ENCODE assay signal across 8 mouse cellular contexts in the genomic region with DNA sequence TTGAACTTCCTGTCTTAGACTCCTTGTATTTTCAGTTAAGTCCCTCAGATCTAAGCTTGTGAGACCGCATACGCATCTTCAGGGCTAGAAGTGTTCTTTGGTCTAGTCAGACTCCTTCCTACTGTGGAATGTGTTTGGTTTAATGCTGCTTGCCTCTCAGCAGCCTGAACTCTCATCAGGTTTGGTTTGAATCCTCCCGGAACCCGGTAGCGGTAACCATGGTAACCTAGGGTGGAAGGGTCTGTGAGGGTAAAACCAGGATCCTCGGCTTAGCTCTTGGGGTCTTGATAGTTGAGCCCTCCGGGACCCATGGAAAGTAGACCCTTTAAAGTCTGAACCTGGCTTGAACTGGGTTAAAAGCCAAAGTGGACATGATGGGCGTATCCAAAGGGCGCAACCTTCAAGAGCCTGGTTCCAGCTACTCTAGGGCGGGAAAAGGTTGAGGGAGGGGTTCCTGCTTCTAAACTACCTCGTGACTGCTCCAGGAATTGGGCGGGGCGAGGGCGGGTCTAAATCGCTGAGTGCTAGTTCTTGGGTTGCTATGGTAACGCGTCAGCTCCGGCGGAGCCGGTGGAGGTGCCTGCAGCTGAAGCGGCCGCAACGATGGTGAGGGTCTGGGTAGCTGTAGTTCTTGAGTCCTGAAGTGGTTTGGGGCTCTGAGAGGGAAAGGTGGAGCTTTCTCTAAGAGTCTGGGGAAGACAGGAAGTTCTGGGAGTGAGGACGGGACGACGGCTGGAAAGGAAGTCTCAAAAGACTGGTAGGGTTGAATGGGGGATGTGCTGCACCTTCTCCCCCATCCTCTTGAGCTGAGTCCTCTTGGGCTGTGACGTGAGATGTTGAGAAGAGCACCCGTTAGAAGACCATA. TPM values are rescaled to one million over a fixed set of nuclear protein-coding genes. Genes with fewer than 3 reads are reported as not detected.
A peak's percentile ranks its signal among the peaks of the same experiment; 100 is the strongest.
DNase-seq lines count a peak whose midpoint lies in the region; ATAC-seq and TF ChIP-seq lines count a peak whose summit lies in the region.

TSS of gene Cfap45 (plus strand) at position 226 of the 865 bp plus-strand sequence.

- intact Hi-C loops in heart, adult 2 months (cut with DNase I): no loop called here

- no peaks in the 10 kb centered on the region for H3K9me3 ChIP-seq in embryonic facial prominence, embryonic 11.5 days (replicated peaks; ENCODE audit: control insufficient read depth, low read length)
- no peaks in the 10 kb centered on the region for H3K9me3 ChIP-seq in limb, embryonic 10.5 days (replicated peaks)
- H3K9me3 ChIP-seq in midbrain, embryonic 10.5 days (replicated peaks): peaks cover 9% of the 10 kb centered on the region; the same call in 1 of the 2 replicates

- DNase-seq in adrenal gland, adult 18-20 months (ENCODE audit: low spot score in 2 of 2): peak; percentile 42 to 47
- peak; percentile 97 for DNase-seq in embryonic facial prominence, embryonic 11.5 days (ENCODE audit: low spot score)
- peak; percentile 79 to 88 for DNase-seq in heart, adult 2 months
- DNase-seq in kidney, adult 11 months: peak; percentile 90
- peak; percentile 93 for DNase-seq in limb, embryonic 10.5 days (ENCODE audit: low spot score)
- DNase-seq in midbrain, embryonic 10.5 days (ENCODE audit: low spot score): peak; percentile 94
- no peak for DNase-seq in cerebellum, adult 18-20 months

- H3K27ac ChIP-seq in embryonic facial prominence, embryonic 11.5 days (replicated peaks; ENCODE audit: low read depth, low read length): no peak within 1 kb of the TSS
- peak within 1 kb of the TSS; percentile 81 for H3K27ac ChIP-seq in heart, adult 2 months
- peak within 1 kb of the TSS; percentile 80 for H3K27ac ChIP-seq in limb, embryonic 10.5 days
- H3K27ac ChIP-seq in midbrain, embryonic 10.5 days (replicated peaks): peak within 1 kb of the TSS; percentile 81
- no peak within 1 kb of the TSS for H3K27ac ChIP-seq in small intestine, adult 2 months (ENCODE audit: insufficient read depth, low read depth, low read length)

- no peak within 1 kb of the TSS for H3K9ac ChIP-seq in embryonic facial prominence, embryonic 11.5 days (replicated peaks; ENCODE audit: low read length)
- H3K9ac ChIP-seq in heart, adult 2 months (ENCODE audit: low read depth, low read length): peak within 1 kb of the TSS; percentile 53

- H3K4me2 ChIP-seq in embryonic facial prominence, embryonic 11.5 days (ENCODE audit: low read depth, low read length): peak within 1 kb of the TSS; percentile 44

- no peaks in the 10 kb centered on the region; the same call in 1 of the 2 replicates for H3K4me1 ChIP-seq in embryonic facial prominence, embryonic 11.5 days (ENCODE audit: control insufficient read depth, insufficient read depth, low read length)
- peaks cover 19% of the 10 kb centered on the region for H3K4me1 ChIP-seq in heart, adult 2 months (ENCODE audit: control insufficient read depth, insufficient read depth, low read length)
- H3K4me1 ChIP-seq in limb, embryonic 10.5 days: peaks cover 31% of the 10 kb centered on the region
- peaks cover 32% of the 10 kb centered on the region for H3K4me1 ChIP-seq in midbrain, embryonic 10.5 days
- peaks cover 9% of the 10 kb centered on the region; the same call in 1 of the 2 replicates for H3K4me1 ChIP-seq in small intestine, adult 2 months (ENCODE audit: control insufficient read depth, insufficient read depth, insufficient read length, low read length)

- 4% methylated on average over 28 of the region's 28 CpGs for WGBS in embryonic facial prominence, embryonic 11.5 days
- 9% methylated on average over 28 of the region's 28 CpGs for WGBS in heart, adult 2 months
- WGBS in limb, embryonic 10.5 days: 4% methylated on average over 28 of the region's 28 CpGs
- 2% methylated on average over 28 of the region's 28 CpGs for WGBS in midbrain, embryonic 10.5 days
- 9% methylated on average over 28 of the region's 28 CpGs for WGBS in small intestine, adult 2 months

- no peak for TF ChIP-seq CTCF in heart, adult 2 months (IDR thresholded peaks at IDR 0.05)
- no peak for TF ChIP-seq CTCF in small intestine, adult 2 months (IDR thresholded peaks at IDR 0.05; ENCODE audit: extremely low read depth, insufficient read length, insufficient replicate concordance, low read depth, low read length)

- H3K79me2 ChIP-seq in heart, adult 2 months (replicated peaks; ENCODE audit: control insufficient read depth, insufficient read depth, low read length): no peaks in the 10 kb centered on the region

- H3K4me3 ChIP-seq in embryonic facial prominence, embryonic 11.5 days (ENCODE audit: low read depth, low read length): peak within 1 kb of the TSS; percentile 15
- peak within 1 kb of the TSS; percentile 46 for H3K4me3 ChIP-seq in heart, adult 2 months
- peak within 1 kb of the TSS; percentile 46 for H3K4me3 ChIP-seq in limb, embryonic 10.5 days
- H3K4me3 ChIP-seq in midbrain, embryonic 10.5 days: peak within 1 kb of the TSS; percentile 47
- H3K4me3 ChIP-seq in small intestine, adult 2 months (ENCODE audit: low read depth, low read length): peak within 1 kb of the TSS; percentile 52

- no peaks in the 10 kb centered on the region for H3K36me3 ChIP-seq in embryonic facial prominence, embryonic 11.5 days (replicated peaks; ENCODE audit: control insufficient read depth, insufficient read depth, low read depth, low read length)
- H3K36me3 ChIP-seq in heart, adult 2 months (ENCODE audit: control insufficient read depth, insufficient read depth, low read length): peaks cover 2% of the 10 kb centered on the region; the same call in 1 of the 2 replicates
- H3K36me3 ChIP-seq in limb, embryonic 10.5 days: no peaks in the 10 kb centered on the region
- H3K36me3 ChIP-seq in midbrain, embryonic 10.5 days: no peaks in the 10 kb centered on the region
- H3K36me3 ChIP-seq in small intestine, adult 2 months (ENCODE audit: control insufficient read depth, insufficient read depth, low read length): no peaks in the 10 kb centered on the region

- peak; percentile 48; the same call in 1 of the 2 replicates for TF ChIP-seq EP300 in heart, adult 2 months (IDR thresholded peaks at IDR 0.05; ENCODE audit: insufficient read depth, low read depth, low read length)

- peak; percentile 81 for ATAC-seq in embryonic facial prominence, embryonic 11.5 days (replicated peaks; ENCODE audit: insufficient number of reproducible peaks, low FRiP score, low TSS enrichment, low read depth)

- no peaks in the 10 kb centered on the region for H3K27me3 ChIP-seq in embryonic facial prominence, embryonic 11.5 days (ENCODE audit: control insufficient read depth, insufficient read depth, low read length)
- no peaks in the 10 kb centered on the region; the same call in 1 of the 2 replicates for H3K27me3 ChIP-seq in heart, adult 2 months (ENCODE audit: control insufficient read depth, insufficient read depth, low read length)
- peaks cover 13% of the 10 kb centered on the region; the same call in 1 of the 2 replicates for H3K27me3 ChIP-seq in limb, embryonic 10.5 days (ENCODE audit: low read depth, poor library complexity, severe bottlenecking)
- H3K27me3 ChIP-seq in midbrain, embryonic 10.5 days (ENCODE audit: low read depth, poor library complexity, severe bottlenecking): peaks cover 37% of the 10 kb centered on the region
- no peaks in the 10 kb centered on the region for H3K27me3 ChIP-seq in small intestine, adult 2 months (ENCODE audit: control insufficient read depth, insufficient read depth, low read length)

- peak; percentile 63 for TF ChIP-seq POLR2A in heart, adult 2 months (IDR thresholded peaks at IDR 0.05; ENCODE audit: insufficient read depth, low read depth, low read length)
- no peak for TF ChIP-seq POLR2A in small intestine, adult 2 months (IDR thresholded peaks at IDR 0.05; ENCODE audit: low read depth, low read length)

RNA-seq across cellular contexts. Expression of gene Cfap45, which starts in this region (rescaled TPM):
- total RNA-seq in adrenal gland, adult 18-20 months (2021): under 1 TPM; 0.35 to 0.40 TPM
- 0.47 and 0.65 TPM in 2 replicates for polyA plus RNA-seq in embryonic facial prominence, embryonic 11.5 days (2014; fragmentation: Nextera tagmentation; extraction: Ambion mirVana)
- under 1 TPM; 0.39 to 0.52 TPM for total RNA-seq in heart, adult 2 months (2021)
- polyA plus RNA-seq in heart, adult 2 months (2012; rRNA removed): 0.26 and 0.53 TPM in 2 replicates
- 0.67 and 1.0 TPM in 2 replicates for polyA plus RNA-seq in limb, embryonic 10.5 days (2016; fragmentation: Nextera tagmentation; extraction: Ambion mirVana)
- 1.0 and 1.7 TPM in 2 replicates for polyA plus RNA-seq in midbrain, embryonic 10.5 days (2016; fragmentation: Nextera tagmentation; extraction: Ambion mirVana)
- 0.29 and 1.3 TPM in 2 replicates for polyA plus RNA-seq in small intestine, adult 2 months (2012; rRNA removed)

Comparison
In these comparisons a context has a peak if more than half of its experiments do, and no peak if none do; other contexts are left out.
1. Peak in DNase-seq in adrenal gland, adult 18-20 months; RNA of the gene not detected or under 1 TPM.
2. Peak in DNase-seq, ATAC-seq, H3K4me3 ChIP-seq and H3K4me2 ChIP-seq in embryonic facial prominence, embryonic 11.5 days; RNA of the gene not detected or under 1 TPM.
3. Peak in DNase-seq, H3K4me3 ChIP-seq, H3K27ac ChIP-seq and H3K9ac ChIP-seq in heart, adult 2 months; RNA of the gene not detected or under 1 TPM.
4. DNase-seq: peak in kidney, adult 11 months (single experiment), limb, embryonic 10.5 days (single experiment) and midbrain, embryonic 10.5 days (single experiment); none in cerebellum, adult 18-20 months (0 of 2).
5. H3K27ac ChIP-seq: peak in limb, embryonic 10.5 days (single experiment) and midbrain, embryonic 10.5 days (single experiment); none in embryonic facial prominence, embryonic 11.5 days (single experiment) and small intestine, adult 2 months (single experiment).
6. Peak in every context shown above with its lines, with median percentiles within 50 percentile points of each other: H3K4me3 ChIP-seq.